Mouse (Mus musculus) liver, embryonic 11.5 days (tissue): Measurements from ENCODE around the gene Adamtsl1. TPM values are rescaled to one million over a fixed set of nuclear protein-coding genes. Genes with fewer than 3 reads are reported as not detected.
A peak's percentile ranks its signal among the peaks of the same experiment; 100 is the strongest.

Source experiments
- ATAC-seq: fragments of 200-750 bp; cut with Nextera tagmentation; replicated peaks from 2 replicates; pipeline ENCODE4 v1.8.0; 2017; ENCODE audit warnings: moderate number of reproducible peaks, mild to moderate bottlenecking, moderate TSS enrichment, moderate library complexity; ENCODE audit not compliant: low FRiP score
- DNase-seq: peaks from one replicate; pipeline ENCODE4 v3.0.0-alpha.2; 2017; ENCODE audit warnings: low spot score
- H3K27ac ChIP-seq: fragments of 300-500 bp; sonication (generic); 2 replicates; pipeline ENCODE4 v1.5.1; 2014; ENCODE audit warnings: mild to moderate bottlenecking, low read depth, low read length, control low read depth
- H3K27me3 ChIP-seq: fragments of 300-500 bp; sonication (generic); replicated peaks from 2 replicates; pipeline ENCODE4 v1.6.1; 2014; ENCODE audit warnings: low read length, mixed read lengths; ENCODE audit not compliant: control insufficient read depth, insufficient read depth
- H3K36me3 ChIP-seq: fragments of 300-500 bp; sonication (generic); 2 replicates; pipeline ENCODE4 v1.6.1; 2014; ENCODE audit warnings: mild to moderate bottlenecking, low read length, moderate library complexity, mixed read lengths; ENCODE audit not compliant: control insufficient read depth, insufficient read depth
- H3K4me1 ChIP-seq: fragments of 300-500 bp; sonication (generic); replicated peaks from 2 replicates; pipeline ENCODE4 v1.6.1; 2014; ENCODE audit warnings: low read length, mixed read lengths; ENCODE audit not compliant: control insufficient read depth, insufficient read depth
- H3K4me2 ChIP-seq: fragments of 300-500 bp; sonication (generic); 2 replicates; pipeline ENCODE4 v1.6.1; 2014; ENCODE audit warnings: mild to moderate bottlenecking, control low read depth, moderate library complexity
- H3K4me3 ChIP-seq: fragments of 300-500 bp; sonication (generic); 2 replicates; pipeline ENCODE4 v1.5.1; 2014; ENCODE audit warnings: low read depth, low read length, control low read depth
- H3K9ac ChIP-seq: fragments of 300-500 bp; sonication (generic); 2 replicates; pipeline ENCODE4 v1.6.1; 2014; ENCODE audit warnings: low read depth, low read length, control low read depth
- H3K9me3 ChIP-seq: fragments of 300-500 bp; sonication (generic); 2 replicates; pipeline ENCODE4 v1.6.1; 2016; ENCODE audit warnings: low read length, inconsistent platforms, mixed read lengths; ENCODE audit not compliant: control insufficient read depth
- WGBS: fragments of 180-500 bp; shearing (Covaris S2); extraction: QIAGEN DNeasy Blood & Tissue Kit; methylation state at CpG from one replicate; pipeline ENCODE4 v1.1.7; 2014; 5-methylcytosine and 5-hydroxymethylcytosine counted together
- polyA plus RNA-seq: library from polyadenylated mRNA; unstranded; fragments of >200 nt; fragmentation: Nextera tagmentation; extraction: Ambion mirVana; gene quantifications from 2 replicates; pipeline ENCODE4 v1.2.1, GENCODE M21; 2014

Adamtsl1 gene
- polyA plus RNA-seq, 1 experiment from 2014 or later: 4.9 TPM

DNA sequence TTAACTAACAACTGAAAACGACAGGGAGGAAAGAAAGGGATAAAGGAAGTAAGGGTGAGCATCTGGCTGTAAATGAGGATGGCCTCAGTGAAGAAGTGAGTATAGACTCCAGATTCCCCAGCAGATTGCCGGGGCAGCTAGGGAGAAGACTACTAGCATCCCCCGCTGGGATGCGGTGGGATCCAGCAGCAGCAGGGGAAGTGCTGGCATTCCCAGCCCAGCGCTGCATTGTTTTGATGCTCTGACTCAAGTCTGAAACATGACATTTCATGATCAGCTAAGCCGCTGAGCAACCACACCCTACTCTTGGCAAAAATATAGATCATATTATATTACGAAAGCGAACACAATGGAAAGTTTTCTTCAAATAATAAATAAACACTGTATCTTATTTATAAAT is 526.9 kb downstream of the Adamtsl1 start:
- Histone ChIP-seq H3K4me1 (no peaks in the 10 kb centered on the region), H3K9me3 (no peaks in the 10 kb centered on the region), H3K4me2 (no peak overlapping the region), H3K36me3 (no peaks in the 10 kb centered on the region), H3K27ac (no peak overlapping the region), H3K9ac (no peak overlapping the region), H3K27me3 (no peaks in the 10 kb centered on the region), H3K4me3 (no peak overlapping the region)
- DNase-seq: no peak
- no peak for ATAC-seq
- WGBS: 49% methylated on average over 8 of the region's 8 CpGs

DNA sequence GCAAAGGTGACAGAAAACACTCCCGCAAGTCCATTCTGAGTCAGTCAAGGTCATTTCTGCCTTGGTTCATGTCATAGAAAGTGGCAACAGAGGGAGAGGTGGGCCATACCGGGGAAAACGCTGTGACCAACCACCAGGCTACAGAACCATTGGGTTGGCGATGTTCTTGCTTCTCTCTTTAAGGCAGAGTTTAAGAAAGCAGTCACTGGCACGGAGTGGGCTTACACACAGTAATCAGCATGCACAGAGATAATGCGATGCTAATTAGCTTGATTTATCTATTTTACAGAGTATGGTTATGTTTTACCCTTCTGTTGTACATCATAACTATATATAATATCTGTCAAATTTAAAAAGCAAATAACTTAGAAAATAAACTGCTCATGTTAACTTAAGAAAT is 531.5 kb downstream of the Adamtsl1 start:
- ATAC-seq (no peak), DNase-seq (no peak)
- Histone ChIP-seq H3K4me1 (no peaks in the 10 kb centered on the region), H3K4me3 (no peak overlapping the region), H3K4me2 (no peak overlapping the region), H3K27ac (no peak overlapping the region), H3K36me3 (no peaks in the 10 kb centered on the region), H3K9ac (no peak overlapping the region), H3K9me3 (no peaks in the 10 kb centered on the region), H3K27me3 (no peaks in the 10 kb centered on the region)
- WGBS: 86% methylated on average over 6 of the region's 6 CpGs

DNA sequence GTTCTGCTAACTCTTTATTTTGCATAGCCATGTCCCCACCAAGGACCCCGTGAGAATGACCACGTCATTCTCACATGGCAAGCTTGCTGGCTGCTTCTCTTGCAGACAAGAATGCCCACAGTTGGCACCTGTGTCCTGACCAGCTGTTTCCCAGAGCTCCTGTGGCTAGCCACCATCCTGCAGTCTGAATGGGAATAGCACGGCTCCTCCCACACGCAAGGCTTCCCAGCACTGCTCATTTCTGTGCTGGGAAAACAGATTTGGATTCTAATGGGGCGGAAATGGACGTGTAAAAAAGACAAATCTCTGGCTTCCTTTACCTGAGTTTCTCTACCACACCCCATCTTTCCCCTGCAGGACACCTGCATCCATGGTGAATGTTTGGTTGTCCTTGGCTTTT is 531.9 kb downstream of the Adamtsl1 start:
- H3K9me3 ChIP-seq: no peaks in the 10 kb centered on the region
- H3K4me2 ChIP-seq: no peak overlapping the region
- DNase-seq (no peak), ATAC-seq (no peak)
- H3K27me3 ChIP-seq: no peaks in the 10 kb centered on the region
- H3K4me3 ChIP-seq: no peak overlapping the region
- 70% methylated on average over 6 of the region's 6 CpGs for WGBS
- H3K4me1 ChIP-seq: no peaks in the 10 kb centered on the region
- H3K9ac ChIP-seq: no peak overlapping the region
- no peak overlapping the region for H3K27ac ChIP-seq
- no peaks in the 10 kb centered on the region for H3K36me3 ChIP-seq

DNA sequence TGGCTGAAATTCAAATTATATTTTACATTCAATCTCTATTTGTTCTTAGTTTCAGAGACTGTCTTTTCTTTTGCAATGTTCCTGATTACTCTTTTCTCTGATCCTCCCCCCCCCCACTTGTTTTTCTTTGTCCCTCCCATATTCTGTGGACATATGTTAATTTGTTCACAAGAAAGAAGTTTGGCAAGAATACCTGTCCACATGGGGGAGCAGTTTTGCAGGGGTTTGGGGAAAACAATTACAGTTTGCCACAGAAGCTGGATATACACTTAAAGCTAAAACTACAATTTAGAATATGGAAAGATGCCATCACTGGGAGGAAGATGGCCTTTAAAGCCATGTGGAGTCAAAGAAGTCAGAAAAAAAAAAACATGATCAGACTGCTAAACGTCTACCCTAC is 532.9 kb downstream of the Adamtsl1 start:
- 79% methylated on average over 1 of the region's 1 CpGs for WGBS

DNA sequence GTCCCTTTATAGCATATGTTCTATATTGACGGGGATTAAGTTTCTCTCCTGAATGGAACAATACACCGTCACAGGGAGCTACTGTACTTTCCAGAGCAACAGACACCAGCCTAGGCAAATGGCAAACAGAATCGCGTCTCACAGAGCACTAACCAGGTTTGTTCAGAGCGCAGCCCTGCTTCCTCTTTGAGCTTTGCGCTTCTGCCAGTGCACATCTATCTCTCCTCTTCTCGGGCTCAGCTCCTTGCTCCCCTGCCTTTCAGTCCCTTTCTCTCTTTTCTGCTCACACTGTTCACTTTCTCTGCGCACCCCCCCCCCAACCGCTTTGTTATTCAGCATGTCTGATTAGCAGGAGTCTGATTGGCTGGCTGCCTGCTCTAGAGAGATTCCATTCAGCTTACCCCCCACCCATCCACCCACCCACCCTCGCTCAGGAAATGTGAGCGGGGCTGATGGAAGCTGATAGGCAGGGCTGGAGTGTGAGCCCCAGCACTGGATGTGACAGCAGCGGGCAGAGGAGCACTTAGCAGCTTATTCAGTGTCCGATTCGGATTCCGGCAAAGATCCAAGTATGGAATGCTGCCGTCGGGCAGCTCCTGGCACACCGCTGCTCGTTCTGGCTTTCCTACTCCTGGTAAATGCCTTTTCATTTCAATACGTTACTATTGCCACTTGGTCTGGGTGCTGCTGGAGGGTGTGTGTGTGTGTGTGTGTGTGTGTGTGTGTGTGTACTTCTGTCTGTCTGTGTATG is 539.7 kb downstream of the Adamtsl1 start:
- Histone ChIP-seq H3K9ac (0 out of 2 replicates have a peak overlapping the region, but pooled peaks have one; percentile 26), H3K4me1 (no peaks in the 10 kb centered on the region), H3K9me3 (no peaks in the 10 kb centered on the region), H3K4me3 (peak overlapping the region; percentile 42), H3K4me2 (peak overlapping the region; percentile 66), H3K27ac (peak overlapping the region; percentile 16; the same call in 1 of the 2 replicates), H3K36me3 (no peaks in the 10 kb centered on the region), H3K27me3 (no peaks in the 10 kb centered on the region)
- ATAC-seq (peak; percentile 97), DNase-seq (peak; percentile 68)
- WGBS: 1% methylated on average over 19 of the region's 20 CpGs

More for the DNA sequence above, 532.9 kb downstream of the Adamtsl1 start:
- no peaks in the 10 kb centered on the region for H3K9me3 ChIP-seq
- no peaks in the 10 kb centered on the region for H3K27me3 ChIP-seq
- no peaks in the 10 kb centered on the region for H3K4me1 ChIP-seq
- H3K4me2 ChIP-seq: no peak overlapping the region
- no peaks in the 10 kb centered on the region for H3K36me3 ChIP-seq
- no peak overlapping the region for H3K4me3 ChIP-seq
- H3K9ac ChIP-seq: no peak overlapping the region
- ATAC-seq (no peak), DNase-seq (no peak)
- no peak overlapping the region for H3K27ac ChIP-seq

DNA sequence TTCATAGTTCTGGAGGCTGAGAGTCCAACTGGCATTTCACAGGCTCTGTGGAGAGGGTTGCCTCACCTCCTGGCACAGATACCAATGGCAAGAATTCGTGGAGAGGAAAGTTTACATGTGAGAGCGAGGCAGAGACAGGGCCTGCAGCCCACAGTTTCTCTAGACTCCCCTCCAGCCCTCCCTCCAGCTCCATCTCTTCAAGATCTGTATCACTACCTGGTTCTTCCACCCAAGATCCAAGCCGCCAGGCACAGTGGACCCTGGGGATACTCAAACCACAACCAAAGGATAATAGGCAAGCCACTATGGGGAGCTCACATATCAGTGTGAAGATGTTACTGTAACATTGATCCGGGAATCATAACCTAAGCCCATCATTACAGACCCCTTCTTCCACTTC is 546.6 kb downstream of the Adamtsl1 start:
- no peaks in the 10 kb centered on the region for H3K27me3 ChIP-seq
- no peak for ATAC-seq
- no peak overlapping the region for H3K27ac ChIP-seq
- DNase-seq: no peak
- 76% methylated on average over 4 of the region's 4 CpGs for WGBS
- H3K36me3 ChIP-seq: no peaks in the 10 kb centered on the region
- no peaks in the 10 kb centered on the region for H3K4me1 ChIP-seq
- no peak overlapping the region for H3K9ac ChIP-seq
- no peaks in the 10 kb centered on the region for H3K9me3 ChIP-seq
- no peak overlapping the region for H3K4me2 ChIP-seq
- no peak overlapping the region for H3K4me3 ChIP-seq

DNA sequence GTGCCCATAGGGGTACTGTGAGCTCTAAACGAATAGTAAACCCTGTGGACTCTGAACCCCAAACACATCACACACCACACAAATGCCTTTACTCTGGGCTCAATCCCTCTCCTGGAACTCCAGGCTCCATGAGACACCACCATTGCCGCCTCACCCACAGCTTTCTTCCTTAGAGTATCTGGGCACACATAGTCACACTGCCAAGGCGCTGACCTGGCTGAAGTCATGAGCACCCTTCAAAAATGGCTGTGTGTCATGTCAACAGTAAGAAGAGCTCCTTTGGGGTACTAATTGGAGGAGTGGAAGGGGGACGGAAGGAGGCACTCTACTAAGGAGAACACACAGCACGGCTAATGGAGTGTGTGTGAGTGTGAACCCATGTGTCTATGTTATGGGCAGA is 554.4 kb downstream of the Adamtsl1 start:
- ATAC-seq (no peak), DNase-seq (no peak)
- no peaks in the 10 kb centered on the region for H3K9me3 ChIP-seq
- no peak overlapping the region for H3K4me3 ChIP-seq
- 88% methylated on average over 5 of the region's 5 CpGs for WGBS
- no peaks in the 10 kb centered on the region for H3K36me3 ChIP-seq
- H3K4me2 ChIP-seq: no peak overlapping the region
- H3K9ac ChIP-seq: no peak overlapping the region
- H3K27me3 ChIP-seq: no peaks in the 10 kb centered on the region
- no peak overlapping the region for H3K27ac ChIP-seq
- H3K4me1 ChIP-seq: no peaks in the 10 kb centered on the region

DNA sequence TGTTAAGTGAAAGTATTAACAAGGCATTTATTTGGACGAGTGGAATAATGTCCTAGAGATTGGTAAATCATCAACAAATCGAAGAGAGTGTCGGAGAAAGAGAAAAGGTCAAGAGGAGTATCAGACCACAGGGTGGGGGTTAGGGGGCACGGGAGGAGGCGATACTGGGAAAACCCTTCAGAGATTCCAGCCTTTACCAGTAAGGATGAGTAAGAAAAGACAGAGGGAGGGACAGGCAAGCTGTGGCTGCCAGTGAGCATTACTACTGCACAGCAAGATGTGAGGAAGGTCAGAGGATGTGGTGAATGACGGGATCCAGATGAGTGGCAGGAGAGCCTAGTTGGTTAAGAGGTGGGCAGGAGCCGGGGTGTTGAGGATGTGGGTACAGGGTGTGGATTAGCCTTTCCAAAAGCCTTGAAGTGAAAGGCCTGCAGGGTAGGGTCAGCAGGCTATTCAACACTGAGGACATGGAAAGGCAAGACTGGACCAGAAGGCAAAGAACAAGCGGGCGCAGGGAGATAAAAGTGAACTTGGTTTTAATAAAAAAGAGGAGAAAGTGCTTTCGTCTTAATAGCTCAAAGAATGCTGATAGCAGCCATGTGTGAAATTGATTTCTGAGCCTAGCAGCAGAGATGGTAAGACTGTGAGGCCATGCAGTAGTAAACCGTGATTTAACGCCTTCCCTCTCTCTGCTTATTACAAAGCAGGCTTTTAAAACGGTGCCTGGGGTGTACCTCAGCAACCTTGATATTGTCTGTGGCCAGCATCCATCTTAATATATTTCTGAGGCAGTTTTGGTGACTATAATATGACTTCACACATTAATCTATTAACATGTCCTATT is 555.1 kb downstream of the Adamtsl1 start:
- ATAC-seq (no peak), DNase-seq (no peak)
- Histone ChIP-seq H3K36me3 (no peaks in the 10 kb centered on the region), H3K27ac (no peak overlapping the region), H3K4me1 (no peaks in the 10 kb centered on the region), H3K4me3 (no peak overlapping the region), H3K9ac (no peak overlapping the region), H3K9me3 (no peaks in the 10 kb centered on the region), H3K4me2 (no peak overlapping the region), H3K27me3 (no peaks in the 10 kb centered on the region)
- 76% methylated on average over 13 of the region's 13 CpGs for WGBS
